Mouse (Mus musculus): ENCODE measurements around the gene Rptor.
A peak's percentile ranks its signal among the peaks of the same experiment; 100 is the strongest.

The Rptor gene

DNA sequence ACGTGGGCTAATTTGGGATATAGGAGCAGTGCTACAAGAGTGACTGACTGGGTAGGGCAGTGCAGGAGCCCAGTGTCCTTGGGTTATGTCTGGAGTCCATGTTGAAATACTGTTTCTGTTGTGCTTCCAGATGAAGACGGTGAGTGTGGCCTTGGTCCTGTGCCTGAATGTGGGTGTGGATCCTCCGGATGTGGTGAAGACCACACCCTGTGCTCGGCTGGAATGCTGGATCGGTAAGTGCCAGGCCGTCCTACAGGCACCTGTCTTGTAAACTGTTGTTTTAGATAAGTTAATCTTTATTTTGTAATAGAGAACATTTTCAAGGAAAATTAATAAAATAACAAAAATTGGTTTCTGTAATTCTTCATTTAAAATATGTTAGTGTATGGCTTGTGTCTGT, 54.8 kb downstream of the Rptor start:
- peak; percentile 69 for DNase-seq

- no peak for DNase-seq
These were observed 56.6 kb downstream of the Rptor start for GRCm38 (mm10) chr11:119659296-119659695.

DNA sequence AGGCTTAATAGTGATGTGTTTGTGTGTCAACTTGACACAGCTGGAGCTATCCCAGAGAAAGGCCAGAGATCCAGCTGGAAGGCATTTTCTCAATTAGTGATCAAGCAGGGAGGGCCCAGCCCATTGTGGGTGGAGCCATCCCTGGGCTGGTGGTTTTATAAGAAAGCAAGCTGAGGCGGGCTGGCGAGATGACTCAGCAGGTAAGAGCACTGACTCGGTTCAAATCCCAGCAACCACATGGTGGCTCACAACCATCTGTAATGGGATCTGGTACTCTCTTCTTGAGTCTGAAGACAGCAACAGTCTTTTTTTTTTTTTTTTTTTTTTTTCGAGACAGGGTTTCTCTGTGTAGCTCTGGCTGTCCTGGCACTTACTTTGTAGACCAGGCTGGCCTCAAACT, 58.8 kb downstream of the Rptor start:
- peak; percentile 61 for DNase-seq

GRCm38 (mm10) chr11:119663876-119664275, 61.2 kb downstream of the Rptor start:
- DNase-seq = no peak

DNA sequence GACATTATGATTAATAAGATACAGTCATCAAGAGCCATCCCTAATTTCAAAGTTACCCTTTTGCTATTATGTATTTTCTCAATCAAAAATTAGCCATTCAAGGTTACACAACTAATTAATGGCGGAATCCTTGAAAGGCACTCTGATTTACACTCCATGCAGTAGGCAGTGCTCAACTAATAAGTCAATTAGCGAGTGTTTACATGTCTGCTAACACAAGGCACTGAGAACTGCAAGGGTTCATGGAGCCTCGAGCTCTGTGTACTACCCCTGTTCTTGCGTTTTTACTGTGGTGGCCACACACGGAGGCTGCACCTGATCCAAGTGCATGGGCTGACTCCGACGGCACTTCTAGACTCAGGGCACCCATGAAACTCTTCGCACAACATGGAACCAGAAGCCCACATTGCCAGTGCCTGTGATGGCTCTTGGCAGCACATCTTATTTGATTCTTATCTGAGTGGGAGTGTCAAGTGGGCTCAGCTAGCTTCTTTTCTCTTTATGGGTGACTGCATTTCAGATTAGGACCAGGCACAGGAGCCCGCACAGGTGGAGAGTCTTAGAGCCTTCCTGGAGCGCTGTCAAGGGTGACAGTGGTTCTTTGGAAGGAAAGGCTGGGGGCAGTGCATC, 62.1 kb downstream of the Rptor start:
- no peak for DNase-seq

- no peak for DNase-seq
These were observed 62.6 kb downstream of the Rptor start for GRCm38 (mm10) chr11:119665308-119665702.

DNA sequence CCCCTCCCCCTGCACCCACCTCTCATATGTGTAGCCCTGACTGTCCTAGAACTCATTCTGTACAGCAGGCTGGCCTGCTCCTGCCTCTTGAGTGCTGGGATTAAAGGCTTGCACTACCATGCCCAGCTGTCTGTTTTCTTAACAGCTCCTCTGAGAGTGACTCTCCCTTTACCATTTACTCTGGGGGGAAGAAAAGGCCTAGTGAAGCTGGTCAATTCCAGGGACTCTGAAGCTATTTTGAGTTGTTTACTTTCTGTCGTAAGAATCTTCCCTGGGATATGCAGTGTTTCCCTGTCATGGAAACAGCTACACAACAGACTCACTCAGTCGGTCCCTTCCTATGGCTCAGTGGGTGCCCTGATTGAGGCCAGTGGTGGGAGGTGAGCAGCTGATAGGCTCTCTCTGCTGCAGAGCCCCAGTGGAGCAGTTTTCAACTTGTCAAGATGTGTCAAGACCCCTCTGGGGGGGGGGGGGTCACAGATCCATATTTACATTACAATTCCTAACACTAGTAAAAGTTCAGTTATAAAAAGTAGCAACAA, 63.9 kb downstream of the Rptor start:
- no peak for DNase-seq

DNA sequence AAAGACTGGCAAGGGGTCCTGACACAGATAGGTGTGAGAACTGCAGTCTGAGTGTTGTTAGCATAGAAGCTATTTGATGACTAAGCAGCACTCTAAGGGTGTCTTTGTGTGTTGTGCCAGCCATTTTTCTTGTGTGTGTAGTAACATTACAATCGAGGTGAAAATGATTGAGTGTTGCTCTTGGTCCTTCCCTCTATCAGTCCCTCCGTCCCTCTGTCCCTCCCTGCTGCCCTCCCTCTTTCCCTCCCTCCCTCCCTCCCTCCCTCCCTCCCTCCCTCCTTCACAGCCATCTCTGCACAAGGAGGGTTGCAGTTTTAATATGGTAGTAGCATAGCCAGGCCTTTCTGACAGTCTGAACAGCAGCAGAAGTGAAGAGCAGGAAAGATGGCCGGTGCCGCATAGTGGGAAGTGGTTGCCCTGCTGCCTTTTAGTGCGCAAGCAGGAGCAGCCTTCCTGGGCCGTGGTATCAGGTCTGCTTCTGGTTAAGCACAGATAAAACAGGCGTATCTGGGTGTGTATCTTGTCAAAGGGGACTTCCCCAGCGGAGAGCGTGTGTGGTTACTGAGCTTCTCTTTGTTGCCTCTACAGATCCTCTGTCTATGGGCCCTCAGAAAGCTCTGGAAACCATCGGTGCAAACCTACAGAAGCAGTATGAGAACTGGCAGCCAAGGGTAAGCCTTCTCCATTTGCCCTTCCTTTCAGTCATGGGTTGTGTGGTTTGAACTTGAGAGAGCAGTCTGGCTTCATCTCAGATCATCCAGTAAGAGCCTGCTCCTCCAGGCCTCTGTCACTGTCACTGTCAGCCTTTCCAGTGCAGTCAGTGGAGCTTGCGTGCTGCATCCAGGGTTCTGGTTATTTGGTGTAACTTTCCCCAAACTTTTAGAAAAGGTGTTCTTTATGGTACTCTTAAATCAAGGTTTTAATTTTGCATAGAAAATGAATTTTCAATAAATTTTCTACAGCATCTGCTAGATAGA, 68.3 kb downstream of the Rptor start:
- peak; percentile 35 for DNase-seq

GRCm38 (mm10) chr11:119672041-119672440, 69.3 kb downstream of the Rptor start:
- DNase-seq = no peak

DNA sequence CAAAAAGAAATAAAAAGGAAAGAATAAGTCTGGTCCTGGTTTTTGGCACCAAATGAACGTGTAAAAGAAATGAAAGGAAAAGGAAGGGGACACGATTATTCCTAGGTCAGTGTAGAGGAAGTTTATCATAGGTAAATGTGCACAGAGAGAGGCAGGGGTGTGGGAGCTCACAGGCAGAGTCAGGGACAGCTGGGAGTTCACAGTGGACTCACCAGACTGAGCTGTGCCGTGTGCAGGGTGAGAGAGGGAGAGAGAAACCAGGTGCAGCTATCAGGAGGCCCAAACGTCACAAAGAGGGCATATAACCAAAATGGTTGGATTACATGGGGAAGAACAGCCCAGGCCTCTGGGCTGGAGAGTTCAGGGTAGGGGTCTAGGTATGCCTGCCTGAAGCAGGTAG, 70.1 kb downstream of the Rptor start:
- DNase-seq = no peak

DNA sequence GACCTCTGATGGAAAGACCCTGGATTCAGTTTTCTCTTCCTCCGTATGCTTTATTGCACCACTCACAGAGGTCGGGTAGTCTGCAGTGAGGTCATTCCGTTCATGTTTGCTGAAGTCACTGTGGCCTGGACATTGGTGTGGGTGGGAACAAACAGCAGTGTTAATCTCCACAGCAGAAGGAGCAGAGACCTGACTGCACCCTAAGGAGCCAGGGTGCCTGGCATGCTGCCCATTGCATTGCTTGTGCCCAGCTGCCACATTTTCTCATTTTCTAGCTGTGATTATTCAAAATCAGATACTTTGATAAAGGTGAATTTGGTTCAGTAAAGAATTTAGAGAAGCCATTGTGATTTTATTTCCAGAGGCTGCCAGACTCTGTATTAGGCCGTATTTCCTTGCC, 72.1 kb downstream of the Rptor start:
- DNase-seq = no peak

DNA sequence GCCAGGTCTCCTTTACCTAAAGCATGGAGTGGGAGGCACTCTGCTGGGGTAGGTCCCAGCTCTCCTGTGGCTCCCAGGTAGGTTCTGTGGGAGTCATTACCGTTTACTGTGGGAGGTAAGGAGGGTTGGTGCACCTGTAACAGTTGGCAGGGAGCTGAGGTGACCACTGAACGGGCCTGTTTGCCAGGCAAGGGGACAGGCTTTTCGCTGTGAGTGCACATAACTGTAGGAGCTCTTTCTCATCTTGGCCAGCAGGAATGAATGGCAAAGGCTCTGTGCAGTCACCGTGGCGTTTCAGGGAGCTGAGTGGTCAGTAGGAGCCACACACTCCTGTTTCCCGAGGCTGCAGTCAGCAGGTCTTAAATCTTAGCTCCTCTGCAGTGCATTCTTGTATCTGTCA, 72.8 kb downstream of the Rptor start:
- no peak for DNase-seq

- peak; percentile 69 for DNase-seq
These were observed 74.2 kb downstream of the Rptor start for GRCm38 (mm10) chr11:119676751-119677411.

- DNase-seq = no peak
These were observed 75.7 kb downstream of the Rptor start for GRCm38 (mm10) chr11:119678427-119678826.

GRCm38 (mm10) chr11:119680735-119681134, 78.0 kb downstream of the Rptor start:
- DNase-seq = no peak

DNA sequence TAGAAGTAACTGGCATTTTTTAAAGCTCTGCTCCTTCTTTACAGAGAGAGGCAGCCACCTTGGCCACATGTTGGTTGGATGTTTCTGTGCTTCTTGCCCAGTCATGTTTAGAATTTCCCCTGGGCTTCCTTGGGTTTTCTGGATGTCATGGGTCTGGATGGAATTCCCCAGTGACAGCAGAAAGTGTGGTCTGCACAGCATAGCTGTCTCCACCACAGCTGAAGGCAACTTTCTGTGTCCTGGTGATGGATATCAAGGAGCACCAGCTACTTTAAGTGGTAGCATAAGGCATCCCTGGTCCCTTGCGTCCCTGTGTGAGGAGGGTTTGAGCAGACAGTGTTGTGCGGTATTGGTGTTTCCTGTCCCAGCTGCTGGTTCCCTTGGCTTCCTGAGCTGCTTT, 79.6 kb downstream of the Rptor start:
- no peak for DNase-seq

DNA sequence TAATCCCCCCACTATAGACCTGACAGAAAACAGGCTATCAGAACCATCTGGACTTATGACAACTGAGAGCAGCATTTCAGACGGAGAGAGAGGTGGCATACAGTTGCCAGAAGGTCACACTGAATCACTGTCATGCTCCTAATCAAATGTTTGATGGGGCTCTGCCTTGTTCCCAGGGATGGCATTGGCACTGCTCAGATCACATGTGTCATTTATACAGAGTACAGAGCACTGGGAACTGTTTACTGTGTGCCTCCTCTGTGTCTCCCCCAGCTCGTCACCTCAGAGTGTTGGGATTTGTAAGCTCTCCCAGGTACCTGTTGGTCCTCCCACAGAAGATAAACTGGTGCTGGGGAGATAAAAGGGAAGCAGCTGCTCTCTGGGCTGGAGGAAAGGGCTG, 81.1 kb downstream of the Rptor start:
- no peak for DNase-seq

DNA sequence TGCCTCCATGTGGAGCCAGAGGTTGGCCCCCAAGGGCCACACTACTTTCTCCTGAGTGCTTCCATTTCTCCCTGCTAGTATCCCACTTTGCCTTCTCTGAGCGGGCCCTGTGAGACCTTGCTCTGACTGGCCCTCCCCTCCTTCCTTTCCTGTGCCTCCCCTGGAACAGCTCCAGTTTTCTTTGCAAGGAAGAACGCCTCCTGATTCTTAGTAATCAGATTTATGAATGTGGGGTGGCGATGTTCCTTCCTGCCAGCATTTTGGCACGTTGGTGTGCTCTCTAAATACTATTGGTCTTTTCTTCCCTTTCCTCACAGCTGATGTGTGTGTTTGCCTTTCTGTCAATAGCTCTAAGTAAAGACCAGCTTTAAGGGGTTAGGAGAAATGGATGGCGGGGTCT, 82.8 kb downstream of the Rptor start:
- DNase-seq = peak; percentile 75

GRCm38 (mm10) chr11:119685910-119686659, 83.4 kb downstream of the Rptor start:
- DNase-seq = no peak

GRCm38 (mm10) chr11:119687316-119687715, 84.6 kb downstream of the Rptor start:
- DNase-seq = no peak

GRCm38 (mm10) chr11:119687966-119688365, 85.3 kb downstream of the Rptor start:
- DNase-seq = peak; percentile 10

GRCm38 (mm10) chr11:119689936-119690335, 87.2 kb downstream of the Rptor start:
- no peak for DNase-seq

Data from lung, postnatal 36 days (tissue).